Mouse (Mus musculus): ENCODE measurements around the gene Tekt3.

The Tekt3 gene

DNA sequence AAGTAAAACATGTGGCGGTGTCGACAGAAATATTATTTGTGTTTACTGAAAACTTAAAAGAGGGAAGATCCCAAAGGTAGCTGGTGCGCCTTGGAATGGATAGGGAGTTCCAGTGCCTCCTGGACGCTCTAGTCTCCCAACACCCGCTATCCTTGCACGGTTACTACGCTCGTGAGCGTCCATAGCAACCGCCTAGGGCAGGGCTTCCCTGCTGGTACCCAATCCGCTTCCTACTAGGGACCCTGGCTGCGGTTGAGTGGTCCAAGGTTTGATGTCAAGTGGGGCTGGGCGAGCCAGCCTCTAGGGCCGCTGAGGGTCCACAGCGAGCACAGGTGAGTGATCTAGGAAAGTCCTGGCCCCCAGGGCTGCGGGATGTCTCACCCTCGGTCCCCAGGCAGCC is at the start of gene Tekt3:
Gene Tekt3, plus strand, starts transcription at position 209 of the 400 bp plus-strand sequence.
- DNase-seq, result no peak

DNA sequence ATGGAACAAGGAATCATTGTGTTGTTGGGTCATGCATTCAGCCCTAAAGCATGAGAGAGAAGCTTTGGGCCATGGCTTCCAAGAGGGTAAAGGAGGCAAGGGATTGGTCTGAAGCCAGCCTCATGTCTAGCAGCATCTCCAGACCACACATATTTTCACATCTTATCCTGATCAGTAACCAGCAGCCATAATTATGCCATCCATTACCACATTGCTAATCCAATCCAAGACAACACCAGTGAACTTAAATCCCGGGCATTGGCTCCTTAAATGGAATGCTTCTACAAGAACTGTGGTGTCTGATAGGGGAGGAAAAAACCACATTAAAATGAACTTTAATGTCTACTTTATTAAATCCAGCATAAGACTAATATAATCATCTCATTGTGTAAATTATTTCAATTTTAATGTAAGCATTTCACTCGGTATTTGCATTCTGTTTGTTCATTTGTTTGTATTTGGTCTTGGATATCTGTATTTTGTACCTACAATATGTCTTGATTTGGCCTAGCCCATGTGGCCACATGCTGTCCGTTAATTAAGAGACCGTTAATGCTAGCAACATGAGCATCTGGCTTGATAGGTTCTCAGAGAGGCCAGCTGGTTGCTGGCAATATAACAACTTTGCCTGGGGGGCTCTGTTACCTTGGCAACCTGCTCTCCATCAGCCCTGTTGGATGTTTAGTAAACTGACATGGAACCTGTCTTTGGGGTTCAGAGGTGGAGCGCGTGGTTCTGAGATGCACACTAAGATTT is 43.9 kb upstream of the Tekt3 start:
- no peak for DNase-seq

DNA sequence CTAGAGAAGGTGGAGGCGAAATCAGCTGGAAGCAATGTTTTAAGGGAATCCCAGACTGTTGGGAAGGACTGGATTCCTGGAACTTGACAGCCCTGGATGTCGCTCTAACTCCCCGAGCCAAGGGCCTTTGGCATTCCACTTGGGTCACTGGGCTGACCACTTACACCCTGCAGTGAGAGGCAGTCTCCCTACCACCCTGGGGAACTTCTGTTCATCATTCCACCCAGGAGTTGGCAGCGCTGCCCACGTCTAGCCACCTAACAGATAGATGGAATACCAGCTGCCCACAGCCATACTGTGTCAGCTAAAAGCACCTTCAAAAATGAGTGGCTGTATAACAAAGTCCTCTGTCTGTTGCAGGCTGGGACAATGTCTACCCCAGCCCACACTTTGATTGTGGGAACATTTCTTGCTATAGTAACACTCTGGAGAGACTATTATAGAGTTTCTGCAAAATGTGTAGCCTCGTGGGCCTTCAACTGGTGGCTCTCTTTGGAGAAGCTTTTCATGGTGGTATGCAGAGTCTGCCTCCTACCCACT is 43.3 kb upstream of the Tekt3 start:
- DNase-seq, result no peak

DNA sequence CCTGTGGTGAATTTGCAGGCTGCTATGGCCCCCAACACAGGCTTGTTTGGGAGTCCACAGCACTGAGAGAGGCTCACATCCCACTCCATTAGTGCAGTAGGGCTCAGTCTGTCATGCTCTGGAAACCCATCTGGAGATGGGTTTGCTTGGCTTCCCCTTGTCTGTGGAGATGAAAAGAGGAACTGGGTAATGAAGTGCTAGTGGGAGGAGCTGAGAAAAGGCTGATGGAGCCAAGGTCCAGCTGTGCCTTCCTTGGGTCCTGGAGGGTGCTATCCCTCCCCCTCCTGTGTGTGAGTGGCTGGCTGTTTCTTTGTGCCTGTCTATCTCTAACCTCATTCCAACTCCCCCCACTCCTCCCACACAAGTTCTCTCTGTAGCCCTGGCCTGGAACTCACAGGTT is 40.8 kb upstream of the Tekt3 start:
- peak; percentile 73 for DNase-seq

DNA sequence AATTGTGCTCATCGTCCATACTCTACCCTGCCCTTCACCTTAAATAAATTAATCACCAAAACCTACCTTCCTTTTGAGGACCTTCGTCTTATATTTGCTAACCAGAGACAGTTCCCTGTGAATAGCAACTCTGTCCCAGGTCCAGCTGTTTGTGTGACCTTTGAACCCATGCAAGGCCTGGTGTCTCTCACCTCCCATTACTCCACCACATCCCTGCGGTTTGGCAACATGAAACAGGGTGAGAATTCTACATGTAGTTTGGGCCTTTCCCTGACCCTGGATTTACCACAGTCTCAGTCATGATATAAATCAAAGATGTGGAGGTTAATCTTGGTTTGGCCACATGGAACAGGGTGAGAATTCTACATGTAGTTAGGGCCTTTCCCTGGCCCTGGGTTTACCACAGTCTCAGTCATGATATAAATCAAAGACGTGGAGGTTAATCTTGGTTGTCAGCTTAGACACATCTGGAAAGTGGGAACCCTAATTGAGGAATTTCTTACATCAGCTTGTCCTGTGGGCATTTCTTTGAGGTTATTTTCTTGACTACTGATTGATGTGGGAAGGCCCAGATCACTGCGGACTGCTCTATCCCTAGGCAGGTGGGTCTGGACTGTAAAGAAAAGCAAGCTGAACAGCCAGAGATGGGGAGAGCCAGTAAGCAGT is 40.2 kb upstream of the Tekt3 start:
- no peak for DNase-seq

DNA sequence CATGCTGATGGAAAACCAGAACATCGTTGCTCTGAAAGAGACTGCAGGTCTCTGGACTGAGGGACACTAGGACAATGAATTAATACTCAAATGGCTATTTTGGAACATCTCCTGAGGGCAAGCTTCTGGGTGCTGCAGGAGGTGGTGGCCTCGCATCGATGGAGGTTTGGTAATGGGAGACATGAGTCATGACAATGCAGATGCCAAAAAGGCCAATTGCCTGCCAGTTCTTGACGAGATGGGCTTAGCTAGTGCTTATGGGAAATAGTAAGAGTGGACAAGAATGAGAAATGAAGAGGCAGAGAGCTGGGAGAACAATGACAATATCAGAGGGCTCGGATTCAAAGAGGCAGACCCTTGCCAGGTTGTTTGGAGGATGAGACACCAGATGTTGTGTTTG is 38.0 kb upstream of the Tekt3 start:
- no peak for DNase-seq

DNA sequence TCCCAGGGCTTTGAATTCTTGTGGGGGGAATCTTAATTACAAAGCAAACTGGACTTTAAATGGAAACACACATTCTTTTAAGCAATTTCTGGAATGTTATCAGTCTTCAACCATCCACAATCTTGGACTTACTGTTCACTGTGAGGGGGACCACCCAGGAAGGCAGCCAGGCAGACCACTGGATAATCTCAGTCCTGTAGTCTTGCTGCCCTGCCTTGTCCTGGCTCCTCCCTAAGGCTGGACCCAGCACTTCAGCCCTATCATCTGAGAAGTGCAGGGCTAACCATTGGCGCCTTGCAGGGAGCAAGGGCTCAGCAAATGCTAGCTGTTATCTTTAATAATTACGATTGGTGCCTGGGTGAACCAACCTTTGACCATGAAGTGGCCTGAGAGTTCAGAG is 37.3 kb upstream of the Tekt3 start:
- DNase-seq, result no peak

DNA sequence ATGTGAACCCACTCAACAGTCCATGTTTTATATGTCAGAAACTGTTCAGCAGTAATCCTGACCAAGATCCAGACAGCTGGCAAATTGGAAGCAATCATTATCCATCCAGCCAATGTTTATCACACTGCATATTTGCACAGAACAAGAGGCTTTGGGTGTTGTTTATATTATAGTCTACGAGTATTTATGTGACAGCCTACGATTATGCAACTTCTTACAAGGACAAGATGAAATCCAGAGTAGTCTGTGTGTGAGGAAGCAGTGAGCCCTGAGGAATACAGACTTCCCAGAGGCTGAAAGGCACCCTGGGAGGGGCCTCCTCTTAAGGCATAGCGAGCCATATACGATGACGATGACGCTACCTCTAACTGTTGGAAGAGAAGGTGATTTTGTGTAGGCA is 36.0 kb upstream of the Tekt3 start:
- DNase-seq, result peak; percentile 65

DNA sequence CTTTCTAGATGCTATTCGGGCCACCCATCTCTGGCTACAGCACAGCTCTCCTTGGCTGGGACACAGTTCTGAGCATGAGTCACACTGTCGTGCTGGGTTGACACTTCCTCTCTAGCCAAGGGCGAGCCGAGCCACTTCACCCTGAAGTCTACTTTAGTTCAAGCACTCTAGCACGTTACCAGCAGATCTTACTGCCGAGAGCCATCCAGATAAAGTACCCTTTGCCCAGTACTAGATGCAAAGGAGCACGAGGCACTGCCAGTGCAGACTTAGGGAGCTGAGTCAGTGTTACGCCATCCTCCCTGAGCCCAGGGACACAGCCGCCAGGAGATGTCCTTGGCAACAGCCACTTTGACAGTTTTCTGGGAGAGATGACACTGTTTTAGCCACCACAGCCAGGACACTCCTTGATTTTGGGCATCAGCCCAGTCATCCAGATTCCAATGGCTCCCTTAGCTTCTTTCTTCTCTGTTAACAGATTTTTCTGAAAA is 34.8 kb upstream of the Tekt3 start:
- DNase-seq, result peak; percentile 64

DNA sequence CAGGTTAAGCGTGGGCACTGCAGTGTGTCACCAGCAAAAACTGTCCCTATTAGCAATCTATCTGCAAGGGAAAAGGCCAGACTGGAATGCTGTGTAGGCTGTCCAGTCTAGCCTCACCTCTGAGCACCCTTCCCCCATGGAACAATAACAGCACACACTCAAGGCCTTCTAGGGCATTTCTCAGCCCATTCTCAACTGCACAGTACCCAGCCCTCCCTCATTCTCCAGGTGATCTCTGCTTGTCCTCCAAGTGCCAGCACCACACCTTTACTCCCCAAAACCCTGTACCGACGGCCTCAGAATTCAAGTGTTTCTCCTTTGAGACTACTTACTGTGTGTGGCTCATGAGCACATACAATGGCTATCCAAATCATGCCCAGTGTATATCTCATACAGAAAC is 33.3 kb upstream of the Tekt3 start:
- no peak for DNase-seq

DNA sequence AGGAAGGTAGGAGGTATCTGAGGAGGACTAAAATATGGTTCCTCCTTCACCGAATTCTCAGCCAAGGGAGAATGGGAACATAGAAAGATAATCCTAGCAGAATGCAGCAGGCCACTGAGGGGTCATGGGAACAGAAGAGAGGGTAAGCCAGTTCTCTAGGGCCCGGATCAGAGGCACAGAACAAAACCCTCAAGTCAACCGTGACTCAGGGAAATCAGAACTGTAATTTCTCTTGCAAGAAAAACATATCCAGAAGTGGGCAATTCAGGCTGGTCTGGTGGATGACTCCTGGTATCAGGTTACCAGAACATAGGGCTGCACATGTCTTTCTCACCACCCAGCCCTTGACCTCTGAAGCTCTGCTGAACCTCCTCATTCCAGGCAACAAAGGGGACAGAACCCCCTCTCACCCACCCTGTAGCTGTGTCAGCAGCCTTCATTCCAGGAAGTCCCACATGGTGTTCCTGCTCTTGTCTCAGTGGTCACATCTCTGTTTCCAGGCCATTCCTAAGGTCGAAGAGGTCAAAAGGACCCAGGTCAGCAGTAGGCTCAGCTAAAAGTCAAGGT is 32.2 kb upstream of the Tekt3 start:
- no peak for DNase-seq

DNA sequence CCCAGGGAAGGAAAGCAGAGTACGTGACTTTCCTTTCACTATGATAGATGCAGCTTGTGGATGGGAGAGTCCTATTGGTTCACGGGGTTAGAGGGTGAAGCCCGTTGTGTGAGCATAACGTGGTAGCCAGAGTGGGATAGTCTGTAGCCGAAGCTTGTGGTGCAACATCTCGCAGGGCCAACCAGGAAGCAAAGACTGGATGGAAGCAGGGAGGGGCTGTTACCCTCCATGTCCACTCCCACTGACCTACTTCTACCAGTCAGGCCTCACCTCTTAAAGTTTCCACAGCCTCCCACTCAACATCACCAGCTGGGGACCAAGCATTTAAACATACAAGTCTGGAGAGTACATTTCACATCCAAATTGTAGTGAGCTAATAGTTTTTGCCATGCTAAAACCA is 31.7 kb upstream of the Tekt3 start:
- no peak for DNase-seq

DNA sequence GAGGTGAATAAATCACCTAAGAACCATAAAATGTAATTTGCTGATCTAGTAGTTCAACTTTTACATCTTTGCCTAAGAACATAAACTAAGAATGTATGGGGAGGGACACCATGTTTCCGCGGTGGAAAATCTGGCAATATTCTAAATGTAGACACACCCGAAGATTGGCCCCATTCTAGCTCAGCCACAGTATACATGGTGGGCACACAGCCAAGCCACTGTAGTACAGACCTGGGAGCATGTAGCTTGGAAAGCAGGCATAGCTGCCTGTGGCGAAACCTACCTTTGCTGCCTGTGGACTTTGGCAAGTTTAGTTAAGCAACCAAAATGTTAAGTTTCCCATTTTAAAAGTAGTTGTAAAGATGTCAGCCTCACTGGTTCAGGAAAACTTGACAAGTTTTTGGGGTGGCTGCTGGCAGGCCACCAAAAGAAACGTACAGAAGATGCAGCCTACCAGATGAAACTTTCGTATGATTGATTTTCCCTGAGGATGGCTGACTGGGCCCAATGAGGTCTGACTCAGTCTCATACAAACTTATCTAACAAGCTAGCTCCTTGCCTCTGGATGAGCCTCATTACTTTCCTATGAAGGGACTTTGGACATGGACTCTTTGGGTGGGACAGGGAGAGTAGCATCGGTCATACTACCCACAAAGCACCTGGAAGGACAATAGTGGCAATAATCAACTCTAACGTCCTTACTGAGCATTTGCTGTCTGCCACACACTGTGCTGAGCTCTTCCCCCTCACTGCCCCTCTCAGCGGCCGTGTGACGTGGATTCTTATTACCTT is 25.8 kb upstream of the Tekt3 start:
- DNase-seq, result no peak

DNA sequence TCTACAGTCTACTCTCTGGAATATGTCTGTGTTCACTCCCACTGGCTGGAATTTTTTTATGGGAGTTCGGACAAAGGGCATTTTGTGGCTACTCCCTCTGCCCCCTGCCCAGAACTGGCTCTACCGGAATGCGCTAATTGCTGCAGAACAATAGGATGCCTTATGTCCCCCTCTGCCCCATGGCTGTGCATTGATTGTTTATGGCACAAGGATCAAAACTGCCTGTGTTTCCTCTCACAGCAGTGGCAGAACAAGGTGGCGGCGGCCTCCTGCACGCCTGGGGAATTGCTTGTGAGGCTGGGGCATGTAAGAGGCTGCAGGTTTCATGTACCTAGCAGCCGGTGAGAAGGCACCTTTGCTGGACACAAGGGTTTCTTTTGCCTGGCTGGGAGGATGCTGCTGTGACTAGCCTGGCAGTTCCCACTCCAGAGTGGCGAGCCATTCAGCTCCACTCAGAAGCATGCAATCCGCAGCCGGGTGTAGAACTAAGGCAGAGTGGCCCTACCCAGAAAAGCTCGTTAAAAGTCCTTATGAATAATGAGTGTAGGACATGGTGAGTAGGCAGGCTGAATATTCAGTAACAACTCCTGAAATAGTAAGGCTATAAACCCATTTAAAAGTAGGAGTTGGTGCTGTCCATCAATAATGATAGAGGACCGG is 21.3 kb upstream of the Tekt3 start:
- peak; percentile 47 for DNase-seq

DNA sequence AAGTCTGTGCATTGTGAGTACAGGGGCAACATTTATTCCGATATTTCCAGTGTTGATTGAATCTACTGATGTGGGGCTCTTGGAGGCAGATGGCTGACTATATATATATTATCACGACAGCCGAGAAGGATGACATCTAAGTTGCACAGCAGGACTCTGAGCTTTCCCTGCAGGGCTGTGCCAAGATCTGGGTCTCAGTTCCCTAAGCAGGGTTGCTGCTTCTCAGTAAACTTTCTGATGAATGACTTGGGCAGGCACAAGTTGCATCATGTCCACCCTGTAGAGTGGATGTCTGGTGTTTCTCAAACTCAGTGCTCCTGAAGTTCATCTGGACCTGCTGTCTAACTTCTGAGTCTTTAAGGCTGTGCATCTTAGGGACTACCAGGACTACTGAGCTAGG is 15.7 kb upstream of the Tekt3 start:
- DNase-seq, result peak; percentile 51

DNA sequence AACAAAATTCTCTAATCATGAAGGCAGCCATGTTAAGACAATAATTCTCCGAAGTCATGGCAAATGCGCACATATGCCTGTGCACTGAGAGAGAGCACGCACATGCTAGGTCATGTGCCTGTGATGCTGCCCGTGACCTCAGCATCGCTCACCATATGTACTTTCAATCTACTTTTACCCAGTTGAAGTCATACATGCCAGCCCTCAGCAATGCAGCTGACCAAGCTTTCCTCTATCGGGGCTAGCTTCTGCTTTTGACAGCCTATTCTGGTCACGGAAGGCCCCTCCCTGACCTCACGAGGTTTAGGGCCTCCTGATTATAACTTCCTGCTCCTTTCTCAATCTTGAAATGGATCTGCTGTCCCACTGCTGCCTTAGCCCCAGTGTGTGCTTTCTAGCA is 15.1 kb upstream of the Tekt3 start:
- peak; percentile 85 for DNase-seq

DNA sequence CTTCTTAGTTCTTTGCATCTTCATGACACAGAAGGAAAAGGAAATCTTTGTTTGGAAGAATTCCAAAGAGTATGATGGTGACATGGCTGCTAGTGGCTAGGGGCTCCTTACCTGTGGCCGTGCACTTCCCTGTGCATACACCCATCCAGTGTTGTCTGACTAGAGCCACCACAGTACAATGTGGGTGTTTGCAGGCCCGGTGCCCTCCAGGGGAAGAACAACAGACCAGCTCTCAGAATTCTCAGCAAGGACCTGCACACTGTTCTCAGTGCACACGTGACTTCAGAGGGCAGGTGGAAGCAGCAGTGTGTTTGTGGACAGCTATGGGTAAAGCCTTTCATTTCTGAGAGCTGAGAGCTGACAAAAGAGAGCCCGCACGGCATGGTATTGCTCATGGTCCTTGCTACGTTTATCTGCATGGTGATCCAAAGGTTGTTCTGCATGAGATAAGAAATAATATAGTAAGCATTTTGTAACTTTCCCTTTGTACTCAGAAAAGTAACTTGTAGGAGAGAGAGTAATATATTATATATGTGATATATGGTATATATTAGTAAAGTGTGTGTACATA is 11.0 kb upstream of the Tekt3 start:
- no peak for DNase-seq

DNA sequence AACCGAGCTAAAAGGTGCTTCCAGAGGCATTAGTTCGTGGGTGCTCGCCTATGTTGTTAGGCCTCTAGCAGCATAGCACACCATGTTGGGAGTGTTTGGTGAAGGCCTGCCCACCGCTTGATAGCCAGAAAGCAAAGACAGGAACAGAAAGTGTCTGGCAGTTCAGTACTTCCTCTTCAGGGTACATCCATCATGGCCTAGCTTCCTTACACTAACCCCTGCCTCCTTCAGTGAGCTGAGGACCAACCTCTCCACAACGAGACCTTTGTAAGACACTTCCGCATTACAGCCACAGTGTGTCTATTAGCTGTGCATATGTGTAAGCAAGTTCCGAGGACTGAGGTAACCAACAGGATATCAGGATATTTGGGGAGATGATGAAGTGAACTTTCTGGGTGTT is 10.4 kb upstream of the Tekt3 start:
- peak; percentile 82 for DNase-seq

DNA sequence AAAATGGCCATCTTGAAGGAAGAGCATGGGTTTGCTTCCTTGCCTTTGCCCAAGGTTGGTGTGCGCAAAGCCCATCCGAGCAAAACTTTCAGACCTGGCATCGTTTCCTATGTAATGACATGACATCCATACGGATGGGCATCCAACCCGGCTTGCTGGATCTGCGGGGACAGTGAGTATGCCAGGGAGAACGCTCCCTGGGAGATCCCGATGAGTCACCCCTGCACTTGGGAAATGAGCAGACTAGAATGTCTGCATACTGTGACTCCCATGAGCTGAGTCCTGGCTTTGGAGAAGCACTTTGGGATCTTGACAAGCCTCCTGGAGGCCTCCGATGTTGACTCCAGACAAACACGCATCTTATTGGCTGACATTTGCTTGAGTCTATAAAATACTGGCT is 9.5 kb upstream of the Tekt3 start:
- DNase-seq, result no peak

DNA sequence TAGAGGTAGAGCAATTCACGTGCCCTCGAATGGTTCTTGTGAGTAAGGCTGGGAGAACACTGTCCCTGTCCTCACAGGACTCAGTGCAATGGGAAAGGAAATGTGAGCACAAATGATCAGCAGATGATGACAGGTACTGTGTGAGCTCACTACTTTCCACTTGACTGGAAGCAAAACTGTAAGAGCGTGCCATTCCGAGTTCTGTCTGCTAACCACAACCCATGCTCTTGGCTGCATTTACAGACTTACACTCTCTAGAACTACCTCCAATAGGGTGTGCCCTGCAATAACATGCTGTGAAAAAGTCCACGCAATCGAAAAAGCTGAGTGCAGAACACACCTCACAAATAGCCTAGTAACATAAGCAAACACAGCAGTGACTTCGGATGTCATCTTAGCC is 5.9 kb upstream of the Tekt3 start:
- no peak for DNase-seq

DNA sequence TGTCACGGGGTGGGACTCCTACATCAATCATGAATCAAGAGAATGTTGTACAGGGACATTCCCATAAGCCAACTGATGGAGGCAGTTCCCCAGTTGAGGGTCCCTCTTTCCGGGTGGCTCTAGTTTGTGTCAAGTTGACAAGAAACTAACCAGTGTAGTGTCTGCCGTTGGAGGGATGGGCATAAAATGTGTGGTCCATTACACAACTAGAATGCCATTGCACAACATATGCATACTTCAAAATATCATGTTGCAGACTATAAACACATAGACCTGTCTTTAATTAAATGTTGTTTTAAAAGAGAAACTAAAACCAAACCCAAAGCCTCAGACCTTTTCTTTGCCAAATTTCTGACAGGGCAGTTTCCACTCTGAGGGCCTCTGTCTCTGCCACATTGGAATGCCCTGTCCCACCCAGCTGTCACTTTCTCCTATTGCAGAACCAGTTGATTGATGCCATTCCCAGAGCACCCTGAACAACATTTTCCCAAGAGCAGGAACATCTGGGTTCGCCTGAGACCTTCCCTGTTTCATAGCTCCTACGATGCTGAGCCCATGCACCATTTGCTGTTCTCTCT is 3.0 kb upstream of the Tekt3 start:
- DNase-seq, result no peak

DNA sequence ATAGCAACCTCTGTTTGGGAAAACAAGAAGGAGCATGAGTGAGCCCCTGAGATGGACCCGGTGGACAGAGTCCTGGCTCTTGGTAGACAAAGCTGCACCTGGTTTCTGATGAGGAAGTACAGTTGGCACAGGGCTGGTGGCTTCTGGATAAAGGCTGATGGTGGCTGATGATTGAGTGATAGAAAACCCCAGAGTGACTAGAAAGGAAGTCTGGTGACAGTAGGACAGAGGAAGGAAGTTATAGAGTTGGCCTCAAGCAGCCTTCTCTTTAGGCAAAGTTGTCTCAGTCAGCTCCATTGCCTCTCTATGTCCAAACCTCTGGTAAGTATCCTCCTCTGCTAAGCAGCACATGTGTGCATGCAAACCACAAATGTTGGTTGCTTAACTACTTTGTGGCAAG is 1.5 kb upstream of the Tekt3 start:
- no peak for DNase-seq
